15 mouse cellular contexts compared by ENCODE assay signal in genomic region chr8:72348956-72349355, GRCm38 (mm10).
"Had no signal": no experiment of that assay in that cellular context is flagged by ENCODE, and none has a peak within 500 bp of the region (broad histone marks: within the 10 kb centered on the region; RNA-seq: fewer than 3 reads in every experiment).

No protein-coding gene starts in this region.

- H3K9me3 ChIP-seq: midbrain, embryonic 12.5 days; midbrain, embryonic 15.5 days had no signal

- H3K4me2 ChIP-seq: liver, embryonic 11.5 days; midbrain, embryonic 12.5 days; midbrain, embryonic 15.5 days had no signal

- H3K27me3 ChIP-seq: midbrain, embryonic 12.5 days; midbrain, embryonic 15.5 days had no signal

- H3K4me3 ChIP-seq: left cerebral cortex, adult 2 months; midbrain, embryonic 12.5 days; midbrain, embryonic 15.5 days had no signal

- H3K9ac ChIP-seq: liver, embryonic 14.5 days; midbrain, embryonic 12.5 days; midbrain, embryonic 15.5 days had no signal

- H3K27ac ChIP-seq: left cerebral cortex, adult 2 months; liver, embryonic 14.5 days; midbrain, embryonic 12.5 days; midbrain, embryonic 15.5 days had no signal

- H3K4me1 ChIP-seq: midbrain, embryonic 12.5 days; midbrain, embryonic 15.5 days had no signal

- ATAC-seq: intestine, embryonic 16.5 days; midbrain, embryonic 15.5 days had no signal

- DNase-seq: kidney, adult 18-20 months; kidney, adult 9 months; kidney, postnatal 14 days; kidney, postnatal 4 days; layer of hippocampus, adult 9-11 months; lung, adult 18-20 months; lung, postnatal 14 days; lung, postnatal 4 days; thymus, adult 18-20 months had no signal
